Mouse (Mus musculus) liver, adult 2 months (tissue): Measurements from ENCODE around the gene Phactr2.

Experiments
- CTCF ChIP-seq: fragments of 200-500 bp; IDR thresholded peaks from 2 replicates; pipeline ENCODE4 v1.5.1; 2011; ENCODE audit warnings: low read depth, low read length, control low read depth
- POLR2A ChIP-seq: fragments of 200-500 bp; IDR thresholded peaks from 2 replicates; pipeline ENCODE4 v1.6.1; 2011; ENCODE audit warnings: low read length, control low read depth; ENCODE audit not compliant: insufficient read depth; ENCODE audit errors: extremely low read depth

DNA sequence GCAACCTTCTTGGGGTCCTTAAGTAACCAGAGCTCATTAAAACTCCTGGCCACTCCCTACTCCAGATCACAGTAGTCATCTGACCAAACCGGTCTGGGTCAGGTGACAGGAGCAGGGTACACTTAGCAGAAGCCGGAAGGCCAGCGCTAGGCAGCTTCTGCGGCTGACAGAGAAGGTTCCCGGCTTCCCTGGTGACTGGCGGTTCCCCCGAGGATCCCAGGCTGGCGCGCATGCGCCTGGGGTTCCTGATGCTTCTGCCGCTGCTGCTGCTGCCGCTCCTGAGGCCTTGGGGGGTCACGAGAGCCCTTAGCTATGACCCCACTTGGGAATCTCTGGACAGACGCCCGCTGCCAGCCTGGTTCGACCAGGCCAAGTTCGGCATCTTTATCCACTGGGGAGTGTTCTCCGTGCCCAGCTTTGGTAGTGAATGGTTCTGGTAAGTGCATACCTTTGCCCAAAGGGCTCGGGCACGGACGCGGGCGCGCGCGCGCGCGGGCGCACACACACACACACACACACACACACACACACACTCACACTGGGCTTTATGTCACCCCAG is 26.8 kb upstream of the Phactr2 start:
- TF ChIP-seq CTCF: no peak
- no peak for TF ChIP-seq POLR2A
